Mouse (Mus musculus) gastrocnemius, postnatal 4 days (tissue): Measurements from ENCODE around the gene Olfr703. TPM values are rescaled to one million over a fixed set of nuclear protein-coding genes. Genes with fewer than 3 reads are reported as not detected.

Experiments
- DNase-seq, 2 experiments: peaks; one replicate each; pipeline ENCODE4 v3.0.0; 2021 to 2022; ENCODE audit warnings: low spot score in 2 of 2, mixed read lengths in 2 of 2
- long read RNA-seq, 2 experiments: library from polyadenylated mRNA; stranded (forward); transcript quantifications; one replicate each; pipeline ENCODE4 v2.0.0; 2021
- total RNA-seq, 2 experiments: library from RNA; stranded (reverse); gene quantifications; 2 replicates each; pipeline ENCODE4 v1.2.3; 2021

Olfr703 gene
- not detected for total RNA-seq
- long read RNA-seq, experiment 1: 0 reads
- long read RNA-seq, experiment 2: 0 reads

GRCm38 (mm10) chr7:106843060-106843459 lies at the start of gene Olfr703:
Gene Olfr703, plus strand, starts transcription at chr7:106843360.
- no peak for DNase-seq

GRCm38 (mm10) chr7:106808734-106809133 lies 34.4 kb upstream of the Olfr703 start, which contains the start of gene Olfr700:
Gene Olfr700, minus strand, starts transcription at chr7:106808834.
- no peak for DNase-seq

- DNase-seq: no peak
Observed at GRCm38 (mm10) chr7:106813829-106814228, 29.3 kb upstream of the Olfr703 start, which contains the start of gene Olfr701. Gene Olfr701, plus strand, starts transcription at chr7:106814129.

GRCm38 (mm10) chr7:106815775-106816174 lies 27.4 kb upstream of the Olfr703 start:
- DNase-seq: no peak

GRCm38 (mm10) chr7:106818414-106818813 lies 24.7 kb upstream of the Olfr703 start:
- DNase-seq: no peak

GRCm38 (mm10) chr7:106833793-106834192 lies 9.4 kb upstream of the Olfr703 start, which contains the start of gene Olfr702:
Gene Olfr702, minus strand, starts transcription at chr7:106833893.
- no peak for DNase-seq

GRCm38 (mm10) chr7:106862885-106863284 lies 19.7 kb downstream of the Olfr703 start, which contains the start of gene Olfr704:
Gene Olfr704, plus strand, starts transcription at chr7:106863185.
- no peak for DNase-seq

- no peak for DNase-seq
Observed at GRCm38 (mm10) chr7:106876791-106877190, 33.6 kb downstream of the Olfr703 start, which contains the start of gene Olfr705. Gene Olfr705, minus strand, starts transcription at chr7:106876891.

GRCm38 (mm10) chr7:106888062-106888461 lies 44.9 kb downstream of the Olfr703 start, which contains the start of gene Olfr706:
Gene Olfr706, minus strand, starts transcription at chr7:106888162.
- no peak for DNase-seq

Other genes starting within 250 kb of the Olfr703 start
- not detected for gene Olfr693, start 162.8 kb upstream of the Olfr703 start, total RNA-seq
- not detected for gene Olfr694, start 151.5 kb upstream of the Olfr703 start, total RNA-seq
- not detected for gene Olfr695, start 127.0 kb upstream of the Olfr703 start, total RNA-seq
- not detected for gene Olfr697, start 100.9 kb upstream of the Olfr703 start, total RNA-seq
- gene Olfr698, start 88.0 kb upstream of the Olfr703 start, total RNA-seq: not detected
- gene Olfr699, start 50.2 kb upstream of the Olfr703 start, total RNA-seq: not detected
- gene Olfr700, start 34.5 kb upstream of the Olfr703 start, total RNA-seq: not detected
- not detected for gene Olfr701, start 29.2 kb upstream of the Olfr703 start, total RNA-seq
- gene Olfr702, start 9.5 kb upstream of the Olfr703 start, total RNA-seq: not detected
- not detected for gene Olfr704, start 19.8 kb downstream of the Olfr703 start, total RNA-seq
- not detected for gene Olfr705, start 33.5 kb downstream of the Olfr703 start, total RNA-seq
- gene Olfr706, start 44.8 kb downstream of the Olfr703 start, total RNA-seq: not detected
- gene Olfr707, start 57.9 kb downstream of the Olfr703 start, total RNA-seq: not detected
- gene Olfr1532-ps1, start 64.6 kb downstream of the Olfr703 start, total RNA-seq: not detected
- not detected for gene Olfr709-ps1, start 88.9 kb downstream of the Olfr703 start, total RNA-seq
- gene Olfr710, start 105.0 kb downstream of the Olfr703 start, total RNA-seq: not detected
- not detected for gene Olfr6, start 120.6 kb downstream of the Olfr703 start, total RNA-seq
- gene Olfr711, start 132.1 kb downstream of the Olfr703 start, total RNA-seq: not detected
- gene Olfr2, start 162.7 kb downstream of the Olfr703 start, total RNA-seq: not detected
- gene Olfr713, start 187.8 kb downstream of the Olfr703 start, total RNA-seq: not detected
- not detected for gene Olfr714, start 227.6 kb downstream of the Olfr703 start, total RNA-seq
- not detected for gene Olfr17, start 249.9 kb downstream of the Olfr703 start, total RNA-seq